Mouse (Mus musculus) B cell, adult 2 months (primary cell): ENCODE data around the gene Fchsd2.

Source experiments
- DNase-seq, 2 experiments: peaks; one replicate each; pipeline ENCODE4 v3.0.0; 2022

The Fchsd2 gene

DNA sequence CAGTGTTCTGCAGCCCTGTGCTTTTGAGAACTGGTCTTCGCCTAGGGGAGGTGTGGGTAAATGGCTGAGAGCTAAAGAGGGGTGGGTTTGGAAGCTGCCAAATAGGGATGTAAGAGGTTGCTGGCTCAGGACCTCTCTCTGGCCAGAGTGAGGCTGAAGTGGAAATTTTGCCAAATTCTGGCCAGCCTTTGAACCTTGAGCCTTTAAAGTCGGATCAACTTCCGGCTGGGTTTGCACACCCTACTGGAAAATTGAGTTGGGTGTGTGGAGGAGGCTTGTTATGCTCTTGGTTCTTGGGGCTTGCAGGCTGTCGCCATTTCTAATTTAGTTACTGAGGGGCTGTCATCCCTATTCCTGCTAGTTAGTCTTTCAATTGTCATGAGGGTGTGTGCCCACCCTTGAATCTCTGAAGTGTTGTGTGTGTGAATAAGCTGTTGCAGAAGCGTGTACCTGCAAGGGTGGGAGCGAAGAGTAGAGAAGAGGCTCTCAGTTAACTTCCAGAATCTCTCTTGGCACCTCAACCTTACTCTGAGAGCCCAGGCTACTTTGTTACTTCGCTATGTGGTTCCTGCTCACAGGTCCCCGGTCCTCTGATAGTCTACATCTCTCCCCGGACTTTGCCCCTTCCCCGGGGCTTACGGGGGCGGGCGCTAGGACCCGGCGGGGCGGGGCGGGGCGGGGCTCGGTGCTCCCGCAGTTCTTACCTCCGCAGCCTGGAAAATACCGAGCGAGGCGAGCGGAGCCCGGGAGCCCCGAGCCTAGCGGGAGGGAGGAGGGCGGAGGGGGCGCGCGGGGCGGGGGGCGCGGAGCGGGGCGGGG, 227.9 kb downstream of the Fchsd2 start:
- DNase-seq = peak; percentile 44 to 46

DNA sequence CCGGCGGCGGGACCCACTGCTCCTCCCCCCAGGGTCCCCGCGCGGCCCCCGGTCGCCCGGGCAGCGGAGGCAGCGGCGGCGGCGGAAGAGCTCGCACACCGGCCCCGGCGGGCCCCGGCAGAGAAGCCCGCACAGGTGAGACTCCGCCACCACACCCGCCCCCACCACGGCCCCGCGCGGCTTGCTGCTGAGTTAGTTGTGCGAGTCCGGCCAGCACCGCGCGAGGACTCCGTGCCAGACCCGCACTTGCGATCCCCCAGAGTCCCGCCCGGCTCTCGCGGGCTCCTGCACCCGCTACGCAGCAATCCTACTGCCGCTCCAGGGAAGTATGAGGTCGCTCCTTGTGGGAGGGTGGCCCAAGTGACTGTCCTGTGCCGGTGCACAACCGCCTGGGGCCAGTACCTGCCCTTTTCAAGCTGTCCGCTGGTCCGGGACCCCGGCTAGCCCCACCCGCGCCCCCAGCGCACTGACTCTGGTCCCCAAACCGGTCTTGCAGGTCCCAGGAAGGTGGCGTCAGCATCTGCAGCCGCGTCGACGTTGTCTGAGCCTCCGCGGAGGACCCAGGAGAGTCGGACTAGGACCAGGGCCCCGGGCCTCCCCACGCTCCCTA, 228.7 kb downstream of the Fchsd2 start:
- peak; percentile 45 to 50 for DNase-seq

DNA sequence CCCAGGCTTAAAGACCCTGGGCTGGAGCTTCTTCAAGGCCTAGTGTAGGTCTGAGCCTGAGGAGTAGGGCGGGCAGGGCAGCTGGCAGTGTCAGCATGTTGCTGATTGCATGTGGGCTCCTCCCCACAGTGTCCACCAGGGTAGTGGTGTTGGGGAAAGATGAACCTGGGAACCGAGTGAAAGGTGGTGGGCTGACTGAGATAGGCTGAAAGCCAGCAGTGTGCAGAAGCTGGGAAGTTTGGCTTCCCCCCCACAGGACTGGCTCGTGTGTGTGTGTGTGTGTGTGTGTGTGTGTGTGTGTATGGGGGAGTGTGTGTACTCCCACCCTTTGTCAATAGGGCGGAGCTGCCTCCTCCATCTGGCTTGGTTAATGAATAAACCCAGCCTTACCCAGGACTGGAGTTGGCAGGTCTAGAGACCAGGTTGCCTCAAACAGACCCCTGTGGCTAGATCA, 230.5 kb downstream of the Fchsd2 start:
- DNase-seq = no peak

- DNase-seq = no peak
Measured at GRCm38 (mm10) chr7:101324142-101324962, 231.7 kb downstream of the Fchsd2 start.

GRCm38 (mm10) chr7:101326006-101326405, 233.3 kb downstream of the Fchsd2 start:
- DNase-seq = no peak

DNA sequence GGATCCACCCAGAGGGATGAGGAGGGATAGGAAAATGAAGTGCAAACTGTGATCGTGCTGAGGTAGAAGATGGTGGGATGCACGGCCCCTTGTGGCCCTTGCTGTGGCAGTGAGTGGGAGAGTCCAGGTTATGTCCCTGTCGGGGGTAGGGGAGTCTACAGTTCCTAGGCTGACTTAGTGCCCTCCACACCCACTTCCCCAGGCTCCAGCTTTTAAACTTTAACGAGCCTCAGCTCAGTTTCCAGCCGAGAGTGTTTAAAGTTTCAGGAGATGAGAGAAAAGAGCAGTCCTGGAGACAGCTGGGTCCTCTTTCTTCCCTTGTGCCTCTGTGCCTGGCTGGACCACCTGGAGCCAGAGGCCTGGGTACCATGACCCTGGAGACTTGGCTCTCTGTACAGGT, 234.6 kb downstream of the Fchsd2 start:
- DNase-seq = no peak

- no peak for DNase-seq
Measured at GRCm38 (mm10) chr7:101327786-101328185, 235.1 kb downstream of the Fchsd2 start.

- no peak for DNase-seq
Measured at GRCm38 (mm10) chr7:101328621-101329158, 236.0 kb downstream of the Fchsd2 start.

DNA sequence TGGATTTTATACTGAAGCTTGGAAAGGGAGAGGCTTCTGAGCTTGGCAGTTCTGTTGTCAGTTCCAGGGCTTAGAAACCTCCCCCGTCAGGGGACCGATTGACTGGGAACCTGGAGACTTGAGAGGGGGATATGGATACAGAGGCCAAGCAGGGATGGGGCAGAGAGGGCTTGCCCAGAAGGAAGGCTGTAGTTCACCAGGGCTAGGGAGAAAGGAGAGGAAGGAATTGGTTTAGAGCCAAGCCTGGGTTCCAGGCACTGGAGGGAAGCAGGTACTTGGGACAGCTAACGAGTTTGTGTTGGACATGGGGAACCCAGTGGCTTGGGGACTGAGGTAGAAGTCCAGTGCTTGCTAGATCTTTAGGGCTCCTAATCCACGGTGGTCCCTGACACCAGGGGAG, 236.9 kb downstream of the Fchsd2 start:
- no peak for DNase-seq

- DNase-seq = no peak
Measured at GRCm38 (mm10) chr7:101330074-101330840, 237.6 kb downstream of the Fchsd2 start.

- no peak for DNase-seq
Measured at GRCm38 (mm10) chr7:101330841-101331173, 238.1 kb downstream of the Fchsd2 start.

DNA sequence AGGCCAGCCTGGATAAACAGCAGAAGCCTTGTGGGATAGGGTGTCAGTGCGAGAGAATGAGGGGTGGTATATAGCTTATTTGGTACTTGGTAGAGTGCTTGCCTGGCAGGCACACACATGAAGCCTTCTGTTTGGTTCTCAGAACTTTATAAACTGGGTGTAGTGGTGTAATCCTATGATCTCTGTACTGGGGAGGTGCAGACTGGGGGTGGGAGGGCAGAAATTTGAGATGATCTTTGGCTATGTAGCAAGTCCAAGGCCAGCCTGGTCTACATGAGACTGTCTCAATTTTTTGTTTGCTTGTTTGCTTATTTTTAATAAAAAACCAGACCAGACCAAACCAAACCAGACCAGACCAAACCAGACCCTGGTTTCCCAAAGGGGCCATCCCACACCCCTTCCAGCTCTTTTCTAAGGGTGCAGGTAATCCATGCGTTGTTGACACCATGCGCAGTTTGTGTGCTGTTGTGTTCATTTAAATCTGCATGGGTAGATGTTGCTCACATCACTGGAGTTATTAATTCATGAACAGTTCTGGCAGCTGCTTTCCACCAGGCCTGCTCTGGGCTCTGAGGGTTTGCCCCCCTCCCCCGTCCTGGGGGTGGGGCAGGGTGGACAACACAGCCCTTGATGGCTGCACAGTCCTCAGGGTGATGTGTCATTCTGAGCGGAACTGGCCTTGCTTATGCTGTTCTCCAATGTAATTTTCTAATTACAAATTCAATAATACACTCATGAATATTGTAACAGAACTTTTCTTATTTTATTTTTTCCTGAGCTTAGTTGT, 239.6 kb downstream of the Fchsd2 start:
- DNase-seq = no peak
